Mouse (Mus musculus) myocyte (in vitro differentiated cells): ENCODE measurements around the gene Ttyh1.

Source experiments
- CEBPB ChIP-seq: IDR thresholded peaks from 2 replicates; pipeline ENCODE4 v1.6.1; 2011; ENCODE audit warnings: mild to moderate bottlenecking, moderate library complexity; ENCODE audit not compliant: poor library complexity, insufficient read depth, severe bottlenecking
- E2F4 ChIP-seq: IDR thresholded peaks from one replicate; pipeline ENCODE4 v1.6.1; 2011; ENCODE audit warnings: mild to moderate bottlenecking, control low read depth, moderate library complexity; ENCODE audit not compliant: insufficient read depth
- MAX ChIP-seq: IDR thresholded peaks from one replicate; pipeline ENCODE4 v1.6.1; 2011; ENCODE audit warnings: low read depth, mild to moderate bottlenecking, control low read depth
- MYOD1 ChIP-seq, 3 experiments: IDR thresholded peaks; one replicate each; pipeline ENCODE4 v1.6.1; 2011; ENCODE audit warnings: control low read depth in 2 of 3, low read depth in 2 of 3, mild to moderate bottlenecking in 2 of 3, moderate library complexity in 1 of 3; ENCODE audit not compliant: insufficient read length in 2 of 3, control insufficient read depth in 1 of 3
- MYOG ChIP-seq, 3 experiments: IDR thresholded peaks; one replicate each; pipeline ENCODE4 v1.6.1; 2011; ENCODE audit warnings: control low read depth in 2 of 3, low read depth in 2 of 3, mild to moderate bottlenecking in 2 of 3; ENCODE audit not compliant: insufficient read length in 2 of 3, control insufficient read depth in 1 of 3, insufficient read depth in 1 of 3
- POLR2A ChIP-seq: IDR thresholded peaks from one replicate; pipeline ENCODE4 v1.6.1; 2011; ENCODE audit warnings: low read depth, mild to moderate bottlenecking, control low read depth, moderate library complexity; ENCODE audit not compliant: insufficient read length
- POLR2AphosphoS2 ChIP-seq: IDR thresholded peaks from one replicate; pipeline ENCODE4 v1.6.1; 2011; ENCODE audit warnings: low read depth, control low read depth; ENCODE audit not compliant: insufficient read length
- SRF ChIP-seq: IDR thresholded peaks from one replicate; pipeline ENCODE4 v1.6.1; 2011; ENCODE audit warnings: low read depth; ENCODE audit not compliant: control insufficient read depth, insufficient read length
- TCF12 ChIP-seq: IDR thresholded peaks from one replicate; pipeline ENCODE4 v1.6.1; 2011; ENCODE audit warnings: mild to moderate bottlenecking, control low read depth; ENCODE audit not compliant: poor library complexity, insufficient read depth, severe bottlenecking
- TCF3 ChIP-seq: IDR thresholded peaks from one replicate; pipeline ENCODE4 v1.6.1; 2011; ENCODE audit warnings: low read depth, control low read depth; ENCODE audit not compliant: insufficient read length
- USF1 ChIP-seq: IDR thresholded peaks from one replicate; pipeline ENCODE4 v1.6.1; 2011; ENCODE audit warnings: low read depth, mild to moderate bottlenecking, control low read depth, moderate library complexity

GRCm38 (mm10) chr7:4141648-4142325 is 22.6 kb downstream of the Ttyh1 start:
- TF ChIP-seq MAX, result no peak
- no peak for TF ChIP-seq USF1
- no peak for TF ChIP-seq MYOD1 (IDR thresholded peaks at IDR 0.05; ENCODE audit: control insufficient read depth in 1 of 3, insufficient read length in 2 of 3, low read depth in 2 of 3)
- TF ChIP-seq POLR2A, result no peak
- no peak for TF ChIP-seq E2F4
- no peak for TF ChIP-seq POLR2AphosphoS2
- TF ChIP-seq CEBPB, result no peak
- no peak for TF ChIP-seq MYOG (IDR thresholded peaks at IDR 0.05; ENCODE audit: control insufficient read depth in 1 of 3, insufficient read depth in 1 of 3, insufficient read length in 2 of 3, low read depth in 2 of 3)
- no peak for TF ChIP-seq TCF3
- TF ChIP-seq TCF12, result no peak
- no peak for TF ChIP-seq SRF
